Mouse (Mus musculus) spleen, postnatal 4 days (tissue): ENCODE measurements around the gene Zbtb25.

ENCODE experiments used
- DNase-seq, 2 experiments: peaks; one replicate each; pipeline ENCODE4 v3.0.0; 2022; ENCODE audit warnings: low spot score in 2 of 2

Gene Zbtb25

DNA sequence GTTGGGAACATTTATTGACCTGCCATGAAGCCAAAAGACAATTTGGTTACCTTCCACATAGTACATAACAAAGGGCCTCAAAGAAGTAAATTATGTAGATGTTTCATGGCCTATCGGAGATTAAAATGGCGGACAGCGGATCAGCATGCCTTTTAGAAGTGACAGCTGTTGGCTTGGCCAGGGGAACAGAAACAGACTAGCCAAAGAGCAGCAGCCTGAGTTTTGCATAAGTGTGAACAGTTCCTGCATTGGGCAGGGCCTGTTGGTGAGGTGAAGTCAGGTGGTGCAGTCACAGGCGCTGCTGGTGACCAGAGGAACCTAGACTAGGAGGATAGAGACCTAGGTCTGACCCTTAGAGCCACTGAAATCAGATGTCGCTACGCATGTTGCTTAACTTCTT lies 7.7 kb upstream of the Zbtb25 start:
- peak in 1 of 2 experiments; percentile 65 for DNase-seq

DNA sequence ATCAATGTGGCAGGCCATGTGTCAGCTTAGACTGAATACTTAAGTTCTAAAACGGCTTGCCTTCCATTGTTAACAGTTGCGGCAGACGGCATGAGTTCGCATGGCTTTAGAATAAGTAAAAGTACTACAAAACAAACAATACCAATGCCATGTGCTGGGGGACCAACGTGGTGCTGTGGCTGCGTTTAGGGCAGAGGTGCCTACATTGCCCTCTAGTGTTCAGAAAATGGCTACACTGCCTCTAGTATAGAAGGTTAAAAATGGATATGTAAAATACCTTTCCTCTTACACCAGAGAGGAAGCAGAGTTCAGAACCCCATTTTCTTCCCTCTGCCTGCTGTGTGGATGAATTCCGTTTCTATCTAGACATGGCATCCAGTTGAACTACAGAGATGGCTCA lies 7.2 kb upstream of the Zbtb25 start:
- DNase-seq = peak; percentile 56 to 65

GRCm38 (mm10) chr12:76375506-76375905 lies 6.1 kb upstream of the Zbtb25 start:
- no peak for DNase-seq

DNA sequence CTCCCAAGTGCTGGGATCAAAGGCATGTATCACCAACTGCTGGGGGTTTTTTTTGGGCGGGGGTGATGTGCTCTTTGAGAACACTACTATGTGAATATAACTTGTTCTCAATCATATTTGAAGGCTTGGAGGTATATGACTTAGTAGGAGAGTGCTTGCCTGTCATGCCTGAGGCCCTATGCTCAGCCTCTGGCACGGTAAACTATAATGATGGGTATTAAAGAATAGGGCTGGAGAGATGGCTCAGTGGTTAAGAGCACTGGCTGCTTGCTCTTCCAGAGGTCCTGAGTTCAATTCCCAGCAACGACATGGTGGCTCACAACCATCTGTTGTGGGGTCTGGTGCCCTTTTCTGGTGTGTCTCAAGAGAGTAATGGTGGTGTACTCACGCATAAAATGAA lies 5.5 kb upstream of the Zbtb25 start:
- DNase-seq = no peak

DNA sequence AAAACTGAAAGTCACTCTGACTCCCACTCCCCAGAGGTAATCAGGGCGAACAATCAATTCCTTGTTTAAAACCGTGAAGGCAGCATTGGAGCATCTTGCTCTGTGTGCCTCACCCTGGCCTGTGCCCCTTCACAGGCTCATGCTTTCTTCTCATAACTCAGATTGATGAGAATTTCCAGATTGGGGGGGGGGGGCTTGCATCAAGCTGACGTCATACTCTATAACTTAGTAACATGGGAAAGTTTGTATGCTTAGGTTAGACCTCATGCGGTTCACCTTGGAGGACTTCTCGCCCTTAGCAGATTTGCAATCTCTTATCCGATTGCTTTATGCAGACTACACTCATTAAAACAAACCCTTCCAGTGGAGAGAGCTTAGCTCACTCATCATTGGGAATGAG lies 4.6 kb upstream of the Zbtb25 start:
- no peak for DNase-seq

DNA sequence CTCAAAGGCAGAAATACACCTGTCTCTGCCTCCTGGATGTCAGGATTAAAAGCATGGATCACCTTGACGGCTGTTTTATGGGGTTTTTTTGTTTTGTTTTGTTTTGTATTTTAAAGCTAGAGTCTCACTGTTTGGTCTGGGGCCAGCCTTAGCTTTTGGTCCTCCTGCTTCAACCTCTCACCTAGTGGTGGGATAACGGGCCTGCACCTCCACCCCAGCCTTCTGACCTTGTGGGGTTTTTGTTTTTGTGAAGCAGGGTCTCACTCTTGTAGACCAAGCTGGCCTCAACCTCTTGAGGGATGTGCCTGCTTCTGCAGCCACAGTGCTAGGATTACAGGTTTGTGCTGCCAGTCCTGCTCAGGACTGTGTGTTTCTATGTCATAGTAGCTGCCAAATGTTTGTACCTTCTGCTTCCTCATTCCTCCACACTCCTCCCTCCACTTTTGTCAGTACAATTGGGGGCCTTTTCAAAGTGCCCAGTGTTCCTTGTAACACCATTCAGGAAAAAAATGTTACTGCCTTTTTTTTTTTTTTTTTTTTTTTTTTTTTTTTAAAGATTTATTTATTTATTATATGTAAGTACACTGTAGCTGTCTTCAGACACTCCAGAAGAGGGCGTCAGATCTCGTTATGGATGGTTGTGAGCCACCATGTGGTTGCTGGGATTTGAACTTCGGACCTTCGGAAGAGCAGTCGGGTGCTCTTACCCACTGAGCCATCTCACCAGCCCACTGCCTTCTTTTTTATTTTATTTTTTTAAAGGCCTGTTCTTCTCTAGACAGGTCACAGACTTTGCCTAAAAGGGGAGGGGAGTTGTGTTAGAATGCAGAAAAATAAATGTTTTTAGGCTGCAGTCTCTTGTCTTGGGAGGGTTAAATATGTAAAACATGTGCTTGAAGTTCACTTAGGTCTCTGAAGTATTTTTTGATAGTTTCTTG lies 3.7 kb upstream of the Zbtb25 start:
- DNase-seq = peak; percentile 52 to 75

- peak in 1 of 2 experiments; percentile 62 for DNase-seq
Measured at GRCm38 (mm10) chr12:76372046-76372445, 2.6 kb upstream of the Zbtb25 start.

- peak; percentile 81 to 90 for DNase-seq
Measured at GRCm38 (mm10) chr12:76370831-76371571, 1.6 kb upstream of the Zbtb25 start.

DNA sequence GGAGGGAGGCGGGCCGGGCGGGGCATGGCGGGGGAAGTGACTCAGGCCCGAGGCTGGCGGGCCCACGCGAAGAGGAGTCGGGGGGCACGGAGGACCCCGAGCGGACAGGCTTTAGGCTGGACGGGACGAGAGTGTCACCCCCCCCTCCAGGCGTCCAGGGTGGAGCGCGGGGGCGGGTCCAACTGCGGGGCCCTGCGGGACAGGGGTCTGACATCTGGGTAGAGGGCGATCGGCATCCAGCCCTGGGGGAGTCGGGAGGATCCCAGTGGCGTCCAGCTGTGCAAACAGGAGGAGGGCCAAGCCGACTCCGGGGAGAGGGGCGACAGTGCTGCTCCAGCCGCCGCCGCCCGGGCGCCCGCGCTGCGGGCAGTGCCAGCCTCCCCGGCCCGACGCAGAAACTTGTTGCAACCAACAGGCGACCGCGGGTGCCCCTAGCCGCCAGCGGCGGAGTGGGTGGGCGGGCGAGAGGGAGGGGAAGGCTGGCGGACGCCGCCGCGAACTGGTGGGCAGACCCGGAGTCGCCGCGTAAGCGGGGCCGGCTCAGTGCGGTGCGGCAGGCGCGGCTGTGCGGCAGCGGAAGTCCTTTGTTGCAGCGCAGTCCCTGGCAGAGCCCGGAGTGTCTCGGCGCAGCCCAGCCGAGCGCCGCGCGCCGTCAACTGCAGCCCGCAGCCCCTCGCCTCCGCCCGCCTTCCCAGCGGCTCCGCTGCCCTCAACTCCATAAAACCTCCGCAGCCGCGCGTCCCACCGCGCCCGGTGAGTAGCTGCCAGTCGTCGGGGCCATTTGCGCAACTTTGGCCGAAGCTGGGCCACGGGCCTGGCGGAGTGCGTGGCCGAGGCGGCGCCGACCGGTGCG lies 802 bp upstream of the Zbtb25 start, which contains the start of gene Zbtb1:
TSS of gene Zbtb1 (plus strand) at position 289 of the 853 bp plus-strand sequence.
- DNase-seq = peak; percentile 81 to 91

GRCm38 (mm10) chr12:76368790-76369205 lies 604 bp downstream of the Zbtb25 start:
- DNase-seq = no peak

- DNase-seq = peak in 1 of 2 experiments; percentile 64
Measured at GRCm38 (mm10) chr12:76368201-76368789, 1.1 kb downstream of the Zbtb25 start.

GRCm38 (mm10) chr12:76367096-76367995 lies 2.1 kb downstream of the Zbtb25 start:
- peak in 1 of 2 experiments; percentile 68 for DNase-seq

- DNase-seq = no peak
Measured at GRCm38 (mm10) chr12:76366276-76366675, 3.1 kb downstream of the Zbtb25 start.

DNA sequence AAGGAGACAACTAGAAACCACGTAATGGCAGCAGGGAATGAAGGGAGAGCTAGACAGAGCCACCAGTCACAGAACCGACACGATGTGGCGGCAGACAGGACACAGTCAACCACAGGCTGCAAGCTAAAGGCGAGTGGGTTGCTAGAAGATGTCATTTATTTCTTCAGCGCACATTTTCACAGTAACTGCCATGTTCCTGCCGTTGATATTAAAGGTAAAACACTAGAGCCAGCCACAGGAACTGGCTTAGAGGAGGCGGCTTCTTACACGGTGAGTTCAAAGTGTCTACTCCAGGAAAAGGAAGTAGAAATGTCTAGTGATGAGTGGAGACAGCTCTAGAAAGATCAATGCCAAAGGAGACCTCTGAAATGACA lies 7.1 kb downstream of the Zbtb25 start:
- peak in 1 of 2 experiments; percentile 62 for DNase-seq

- DNase-seq = peak in 1 of 2 experiments; percentile 59
Measured at GRCm38 (mm10) chr12:76361405-76362302, 7.7 kb downstream of the Zbtb25 start.

DNA sequence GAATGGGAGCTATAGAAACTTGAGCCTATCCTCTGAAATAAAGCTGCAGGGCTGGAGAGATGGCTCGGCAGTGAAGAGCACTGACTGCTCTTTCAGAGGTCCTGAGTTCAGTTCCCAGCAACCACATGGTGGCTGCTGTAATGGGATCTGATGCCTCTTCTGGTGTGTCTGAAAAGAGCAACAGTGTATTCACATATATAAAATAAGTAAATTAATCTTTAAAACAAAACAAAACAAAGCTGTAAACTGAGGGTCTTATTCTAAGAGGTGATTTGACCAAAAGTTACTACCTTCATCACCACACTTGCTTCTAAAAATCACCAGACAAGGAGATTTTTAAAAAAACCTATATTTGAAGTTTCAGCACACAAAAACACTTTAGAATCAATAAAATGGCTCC lies 8.5 kb downstream of the Zbtb25 start:
- DNase-seq = peak in 1 of 2 experiments; percentile 53

DNA sequence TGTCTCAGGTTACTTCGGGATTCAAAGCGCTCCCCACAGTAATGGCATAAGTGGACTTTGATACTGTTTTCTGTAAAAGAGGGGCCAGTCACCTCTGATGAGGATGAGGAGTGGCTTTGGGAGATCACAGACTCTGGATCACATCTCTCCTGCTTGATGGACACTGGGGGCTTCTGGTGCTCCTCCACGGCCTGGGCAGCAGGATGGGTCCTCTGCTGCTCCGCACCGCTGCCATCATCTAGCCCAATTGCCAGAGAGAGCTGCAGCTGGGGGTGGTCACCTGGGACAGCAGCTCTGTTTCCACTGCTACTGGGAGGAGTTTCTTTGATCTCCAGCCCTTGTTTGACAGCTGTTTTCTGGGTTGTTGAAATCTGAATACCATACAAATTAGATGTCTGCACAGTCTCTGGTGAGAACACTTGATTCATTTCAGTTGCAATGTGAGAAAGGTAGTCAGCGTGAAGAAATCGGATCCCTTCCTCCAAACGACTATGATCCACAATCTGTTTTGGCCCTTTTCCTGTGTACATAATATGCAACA lies 19.7 kb downstream of the Zbtb25 start:
- DNase-seq = peak in 1 of 2 experiments; percentile 60

DNA sequence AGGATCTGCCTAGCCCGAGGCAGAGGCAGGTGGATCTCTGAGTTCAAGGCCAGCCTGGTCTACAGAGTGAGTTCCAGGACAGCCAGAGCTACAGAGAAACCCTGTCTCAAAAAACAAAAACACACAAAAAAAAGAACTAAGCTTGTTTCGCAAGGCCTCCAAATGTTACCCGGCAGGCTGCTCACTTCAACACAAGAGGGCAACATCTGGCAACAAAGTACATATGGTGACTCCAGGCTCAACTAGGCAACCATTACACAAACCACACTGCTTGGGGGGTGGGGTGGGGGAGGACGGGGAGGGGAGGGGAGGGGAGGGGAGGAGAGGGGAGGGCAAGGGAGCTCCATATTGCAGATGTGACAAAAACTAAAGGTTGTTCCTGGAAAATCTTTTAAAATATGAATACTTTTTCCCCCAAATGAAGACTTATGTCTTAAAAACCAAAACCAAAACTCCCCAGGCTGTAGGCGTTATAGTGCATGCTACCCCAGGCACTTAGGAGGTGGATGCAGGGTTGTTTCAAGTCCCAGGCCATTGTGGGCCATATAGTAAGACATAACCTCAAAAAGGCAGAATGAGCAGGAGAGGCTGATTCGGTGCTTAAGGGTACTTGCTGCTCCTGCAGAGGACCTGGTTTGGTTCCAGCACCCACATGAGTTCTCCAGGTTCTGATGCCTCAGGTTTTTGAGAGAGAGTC lies 23.5 kb downstream of the Zbtb25 start:
- DNase-seq = peak in 1 of 2 experiments; percentile 61
